Mouse (Mus musculus) c-Kit-positive CD71-positive TER-119-positive erythroid progenitor cells, embryonic 14.5 days (primary cell): ENCODE measurements around the gene Uvrag.

Experiments
- DNase-seq: peaks from one replicate; pipeline ENCODE4 v3.0.0-alpha.2; 2013; ENCODE audit warnings: low spot score

The Uvrag gene

DNA sequence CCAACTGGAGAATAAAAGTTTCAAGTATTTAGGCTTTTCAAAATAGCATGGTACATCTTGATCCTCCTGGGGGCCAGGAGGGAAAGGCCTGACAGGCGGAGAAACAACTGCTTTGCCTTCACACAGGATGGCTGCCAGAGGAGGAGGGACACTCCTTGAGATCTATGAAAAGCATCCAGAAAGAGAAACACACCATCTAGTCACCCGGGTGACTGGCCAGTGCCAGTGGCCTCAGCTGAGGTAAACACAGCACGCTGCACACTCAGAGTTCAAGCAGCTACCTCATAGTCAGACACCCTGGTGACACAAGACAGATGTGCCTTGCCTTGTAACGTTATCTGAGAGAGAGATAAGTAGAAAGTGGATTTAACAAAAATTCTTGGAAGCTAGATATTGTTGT is 120.6 kb downstream of the Uvrag start:
- DNase-seq = no peak

DNA sequence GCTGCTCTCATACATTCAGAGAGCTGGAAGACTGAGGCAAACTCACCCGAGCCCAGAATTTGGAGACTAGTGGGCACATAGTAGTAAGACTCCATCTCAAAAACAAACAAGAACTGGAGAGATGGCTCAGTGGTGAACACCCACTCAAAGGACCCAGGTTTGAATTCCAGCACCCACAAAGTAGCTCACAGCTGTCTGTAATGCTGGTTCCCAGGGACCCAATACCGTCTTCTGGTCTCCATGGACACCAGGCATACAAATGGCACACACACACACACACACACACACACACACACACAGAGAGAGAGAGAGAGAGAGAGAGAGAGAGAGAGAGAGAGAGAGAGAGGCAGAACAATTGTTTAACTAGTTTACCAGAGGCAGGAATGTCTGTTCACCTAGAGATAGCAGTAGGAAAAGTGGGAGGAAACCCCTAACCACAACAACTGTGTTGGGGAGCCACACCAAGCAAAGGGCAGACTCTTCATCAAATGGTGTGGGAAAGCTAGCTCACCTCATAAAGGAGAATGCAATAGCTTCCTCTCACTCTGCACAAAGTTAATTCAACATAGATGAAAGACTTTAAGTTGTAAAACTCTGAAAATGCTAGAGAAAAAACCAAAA is 123.6 kb downstream of the Uvrag start:
- DNase-seq = no peak

DNA sequence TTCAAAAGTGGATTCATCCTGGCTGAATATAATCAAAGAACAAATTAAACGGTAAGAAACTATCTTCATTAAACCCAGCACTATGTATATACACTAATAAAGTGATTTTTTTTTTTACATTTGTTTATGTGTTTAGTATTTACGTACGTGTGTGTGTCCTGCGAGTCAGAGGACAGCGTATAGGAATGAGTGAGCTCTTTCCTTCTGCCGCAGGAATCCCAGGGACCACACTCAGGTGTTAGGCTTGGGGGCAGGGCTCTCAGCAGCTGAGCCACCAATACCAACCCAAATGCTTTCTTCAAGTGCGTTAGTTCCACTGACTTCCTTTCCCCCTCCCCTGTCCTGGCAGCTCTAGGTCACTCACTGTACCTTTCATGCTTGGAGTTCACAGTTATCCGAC is 125.0 kb downstream of the Uvrag start:
- no peak for DNase-seq

DNA sequence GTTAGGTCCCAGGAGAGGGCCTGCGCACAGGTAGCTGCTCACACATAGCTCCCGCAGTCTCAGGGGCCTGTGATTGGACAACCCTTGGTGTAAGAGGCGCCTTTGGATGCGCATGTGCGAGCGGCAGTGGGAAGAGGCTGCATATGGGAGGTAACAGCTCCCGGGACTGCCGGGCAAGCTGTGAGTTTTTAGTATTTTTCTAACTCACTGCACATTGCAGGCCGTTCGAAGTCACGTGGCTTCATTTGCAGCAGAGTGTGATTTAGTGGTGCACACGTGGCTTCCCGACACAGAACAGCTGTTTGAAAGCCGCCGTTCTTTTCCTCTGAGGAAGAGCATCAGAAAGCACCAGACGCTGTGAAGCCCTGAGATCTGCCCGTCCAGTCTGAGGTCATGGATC is 125.5 kb downstream of the Uvrag start:
- no peak for DNase-seq

DNA sequence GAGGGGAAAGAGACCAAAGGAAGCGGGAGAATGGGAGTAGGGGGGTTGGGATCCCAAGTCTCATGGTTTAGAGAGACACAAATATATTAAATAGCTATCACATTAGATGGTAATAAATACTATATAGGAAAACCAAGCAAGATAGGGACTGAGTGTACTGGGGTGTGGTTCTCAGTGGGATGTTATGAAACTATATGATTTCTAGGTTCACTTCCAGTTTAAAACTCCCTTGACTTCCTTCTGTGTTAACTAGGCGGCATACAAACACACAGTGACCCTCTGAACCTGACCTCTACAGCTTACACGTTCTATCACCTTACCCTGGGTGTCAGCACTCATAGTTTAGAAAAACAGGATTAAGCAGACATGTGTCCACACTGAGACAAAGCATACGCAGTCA is 126.3 kb downstream of the Uvrag start:
- no peak for DNase-seq

DNA sequence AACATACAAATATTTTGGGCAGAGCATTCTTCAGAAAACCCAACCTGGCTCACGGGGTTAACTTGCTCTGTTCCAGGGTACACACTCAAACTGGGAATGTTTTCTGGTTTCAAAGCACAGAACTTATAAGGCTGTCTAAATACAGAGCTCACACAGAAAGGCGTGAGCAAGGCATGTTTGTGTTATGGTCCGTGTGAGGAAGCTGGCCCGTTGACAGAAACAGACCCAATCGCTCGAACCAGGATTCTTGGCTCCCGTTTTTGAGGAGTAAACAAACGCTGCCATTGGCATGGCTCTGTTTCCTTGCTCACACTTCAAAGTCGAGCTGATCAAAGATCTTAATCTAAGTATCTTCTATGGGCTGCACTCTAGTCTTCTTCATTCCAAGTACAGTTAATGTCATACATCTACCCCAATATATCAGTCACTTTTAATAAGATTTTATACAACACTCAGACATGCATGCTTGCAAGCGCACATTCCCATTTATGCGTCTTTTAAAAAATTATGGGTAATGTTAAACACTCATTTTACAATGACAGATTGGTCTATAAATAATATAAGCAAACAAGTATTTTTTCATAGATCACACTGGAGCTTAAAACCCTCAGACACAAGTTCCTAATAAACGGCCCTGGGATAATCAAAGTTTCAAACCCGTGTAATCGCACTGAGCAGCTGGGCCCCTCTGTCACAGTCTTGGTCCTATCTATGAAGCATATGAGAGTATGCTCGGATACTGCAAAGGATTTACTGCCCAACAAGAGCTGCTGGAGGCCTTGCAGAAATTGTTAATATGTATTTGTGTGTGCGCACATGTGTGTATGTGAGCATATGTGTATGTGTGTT is 133.2 kb downstream of the Uvrag start:
- no peak for DNase-seq

DNA sequence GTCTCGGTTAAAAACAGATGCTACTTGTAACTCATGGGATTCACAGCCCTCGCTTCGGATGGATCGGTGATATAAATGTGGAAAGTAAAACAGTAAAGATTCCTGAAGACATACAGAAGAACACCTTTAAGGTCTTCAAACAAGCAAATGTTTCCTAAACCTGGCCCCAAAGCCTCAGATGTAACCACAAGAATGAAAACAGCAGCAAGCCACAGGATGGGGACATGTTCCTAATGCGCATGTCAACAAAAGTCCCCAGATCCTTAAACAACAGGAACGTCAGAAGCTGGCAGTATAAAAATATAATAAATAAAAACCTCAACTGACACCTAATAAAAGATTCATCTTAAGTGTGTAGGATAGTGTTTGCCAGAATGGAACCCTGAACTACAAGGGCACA is 137.7 kb downstream of the Uvrag start:
- no peak for DNase-seq

DNA sequence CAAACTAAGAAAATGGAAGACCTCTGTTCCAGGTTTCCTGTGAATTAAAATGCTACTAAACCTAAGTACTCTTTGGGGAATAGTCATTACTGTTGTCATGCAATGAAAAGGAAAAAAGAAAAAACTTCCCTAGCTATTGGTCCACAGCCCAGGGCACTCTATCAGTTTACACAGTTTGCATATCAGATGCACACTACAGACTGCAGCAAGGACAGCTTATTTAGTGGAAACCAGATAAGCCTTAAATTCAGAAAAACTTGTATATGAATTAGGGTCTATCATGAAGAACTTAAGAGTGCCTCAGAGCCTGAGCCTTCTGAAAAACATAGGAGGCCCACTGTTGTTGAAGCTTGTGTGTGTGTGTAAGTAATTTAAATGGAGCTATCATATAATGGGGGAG is 142.2 kb downstream of the Uvrag start:
- DNase-seq = no peak

DNA sequence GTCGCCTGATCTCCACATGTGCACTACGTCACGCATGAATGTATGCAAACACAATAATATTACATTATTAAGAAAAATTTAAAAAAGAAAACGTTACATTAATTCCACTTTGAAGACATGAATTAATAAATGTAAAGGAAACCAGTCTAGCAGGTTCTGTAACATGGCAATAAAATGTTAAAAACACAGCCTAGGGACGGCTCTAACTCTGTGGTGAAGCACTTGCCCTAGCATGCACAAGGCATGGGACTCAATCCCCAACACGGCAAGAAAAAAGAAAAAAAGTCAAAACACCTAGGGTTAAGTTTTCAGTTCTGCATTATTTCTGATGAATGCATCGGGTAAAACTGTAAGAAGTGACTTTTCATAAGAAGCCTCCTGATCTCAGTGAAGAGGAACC is 143.2 kb downstream of the Uvrag start:
- no peak for DNase-seq

DNA sequence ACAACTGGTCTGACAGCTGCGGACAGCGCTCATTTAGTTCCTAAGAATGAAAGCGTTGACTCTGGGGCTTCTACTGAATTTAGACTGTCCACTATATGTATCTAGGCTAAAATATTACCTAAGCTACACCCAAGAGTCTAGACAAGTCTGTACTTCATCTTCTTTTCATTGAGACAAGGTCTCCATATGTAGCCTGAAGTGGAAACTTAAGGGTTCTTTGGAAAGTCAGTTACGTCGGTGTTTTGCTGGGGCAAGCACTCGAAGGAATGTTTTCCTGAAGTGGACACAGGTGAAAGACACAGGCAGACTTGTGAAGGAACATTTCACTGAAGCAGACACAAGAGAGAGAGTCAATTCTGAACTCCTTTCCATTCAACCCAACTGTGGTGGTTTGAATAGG is 144.2 kb downstream of the Uvrag start:
- DNase-seq = no peak

DNA sequence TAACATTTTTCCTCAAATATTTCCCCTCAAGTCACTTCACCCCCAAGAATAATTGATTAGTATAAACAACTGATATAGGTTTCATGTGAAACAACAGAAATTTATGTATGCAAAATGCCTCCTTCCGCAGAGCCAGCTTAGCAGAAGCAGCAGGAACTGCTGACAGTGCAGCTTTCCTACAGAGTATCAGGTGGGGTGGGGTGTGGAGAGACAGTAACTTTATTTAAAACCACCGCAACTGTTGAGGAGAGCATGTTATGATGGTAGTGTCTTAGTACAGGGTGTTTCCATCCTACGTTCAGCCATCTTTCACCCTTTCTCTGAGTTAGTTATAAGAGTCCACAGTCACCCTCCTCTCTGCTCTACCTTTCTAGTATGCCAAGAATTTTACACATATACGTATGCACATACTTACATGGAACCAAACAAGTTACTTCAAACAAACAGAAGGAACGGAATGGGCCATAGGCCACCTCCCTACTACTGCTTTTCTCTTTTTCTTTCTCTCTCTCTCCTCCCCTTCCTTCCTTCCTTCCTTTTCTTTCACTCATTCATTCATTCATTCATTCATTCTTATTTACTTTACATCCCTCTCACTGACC is 145.7 kb downstream of the Uvrag start:
- no peak for DNase-seq

DNA sequence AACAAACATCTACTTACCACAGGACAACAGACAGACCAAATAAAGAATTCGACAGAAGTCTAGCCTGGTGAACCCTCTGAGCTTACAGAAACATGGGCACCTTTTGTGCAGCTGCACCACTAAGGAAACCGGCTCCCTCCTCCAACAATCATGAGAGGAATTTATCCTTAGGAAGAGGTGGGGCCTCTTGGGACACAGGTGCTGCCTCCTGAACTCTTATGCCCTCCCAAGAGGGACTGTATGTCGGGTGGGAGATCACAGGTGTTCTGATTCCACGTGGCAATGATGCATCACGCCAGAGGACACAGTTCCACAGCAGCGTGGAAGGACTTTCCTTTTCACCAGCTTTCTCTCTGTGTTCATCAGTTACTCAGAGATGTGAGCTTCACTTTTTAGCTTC is 146.8 kb downstream of the Uvrag start:
- DNase-seq = no peak

DNA sequence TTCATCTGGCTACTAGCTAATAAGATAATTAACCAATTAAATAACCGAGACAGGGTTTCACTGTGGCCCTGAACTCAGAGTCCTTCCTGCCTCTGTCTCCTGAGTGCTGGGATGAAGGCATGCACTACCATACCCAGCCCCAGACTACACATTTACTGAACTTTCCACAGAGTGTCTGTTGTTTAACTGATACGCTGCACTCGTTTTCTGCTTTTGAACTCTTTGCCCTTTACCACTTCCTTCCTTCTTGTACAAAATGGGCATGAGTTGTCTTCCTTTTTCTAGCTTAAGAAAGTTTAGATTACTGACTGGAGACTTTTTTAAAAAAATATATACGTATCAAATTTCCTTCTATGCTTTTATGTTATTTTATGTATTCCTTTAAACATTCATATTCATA is 147.5 kb downstream of the Uvrag start:
- no peak for DNase-seq

DNA sequence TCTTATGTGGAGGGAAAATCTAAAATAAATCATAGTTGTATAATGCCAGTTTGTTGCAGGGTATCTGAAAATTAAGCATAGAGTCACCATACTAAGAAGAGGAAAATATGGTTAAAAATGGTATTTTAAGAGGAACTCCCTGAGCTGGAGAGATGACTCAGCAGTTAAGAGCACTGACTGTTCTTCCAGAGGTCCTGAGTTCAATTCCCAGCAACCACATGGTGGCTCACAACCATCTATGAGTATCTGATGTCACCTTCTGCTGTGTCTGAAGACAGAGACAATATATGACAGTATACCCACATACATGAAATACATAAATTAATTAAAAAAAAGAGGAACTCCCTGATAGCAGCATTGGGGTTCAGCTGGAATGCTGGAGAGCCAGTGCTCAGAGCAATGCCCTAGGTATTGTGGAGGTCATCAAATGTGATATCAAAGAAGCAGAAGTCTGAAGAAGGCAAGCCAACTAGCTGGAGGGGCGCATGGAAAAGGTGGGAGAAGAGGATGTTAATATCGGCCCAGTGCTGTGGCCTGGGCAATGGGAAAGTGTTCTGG is 149.7 kb downstream of the Uvrag start:
- no peak for DNase-seq

DNA sequence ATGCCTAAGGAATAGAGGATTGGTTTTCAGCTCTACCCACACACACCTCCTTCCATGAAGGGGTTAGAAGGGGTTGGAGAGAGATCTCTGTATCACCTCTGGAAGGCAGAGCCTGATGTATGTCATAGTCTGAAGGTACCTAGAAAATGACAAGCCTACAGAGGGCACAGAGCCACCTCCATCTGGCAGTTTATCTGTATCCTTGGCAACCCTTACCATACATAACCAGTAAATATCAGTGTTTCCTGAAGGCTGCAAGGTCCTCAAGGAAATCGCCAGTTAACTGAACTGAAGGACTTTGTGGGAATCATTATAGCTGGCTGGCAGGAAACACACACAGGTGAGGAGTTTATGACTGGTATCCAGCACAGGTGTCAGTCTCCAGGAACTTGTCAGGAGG is 150.4 kb downstream of the Uvrag start:
- no peak for DNase-seq

DNA sequence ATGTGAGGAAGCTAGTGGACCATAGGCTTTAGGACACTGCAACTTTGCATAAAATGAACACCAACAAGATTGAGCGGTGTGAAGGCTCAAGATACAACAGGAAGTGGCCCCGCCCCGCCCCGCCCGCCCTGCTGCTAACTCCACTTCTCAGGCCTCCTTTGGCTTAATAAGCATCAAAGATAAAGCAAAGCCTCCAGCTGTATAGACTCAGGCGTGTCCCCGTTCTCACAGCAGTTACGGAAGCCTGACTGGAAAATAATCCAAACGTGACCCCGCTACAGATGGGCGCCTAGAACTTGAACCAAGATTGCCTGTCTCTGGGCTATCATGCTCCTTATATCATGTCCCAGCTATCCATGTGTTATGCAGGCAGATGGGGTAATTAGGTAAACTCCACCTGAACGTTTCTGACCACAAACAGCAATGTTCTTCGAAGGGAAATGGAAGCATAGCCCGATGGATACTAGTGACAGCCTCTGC is 153.9 kb downstream of the Uvrag start:
- peak; percentile 57 for DNase-seq

DNA sequence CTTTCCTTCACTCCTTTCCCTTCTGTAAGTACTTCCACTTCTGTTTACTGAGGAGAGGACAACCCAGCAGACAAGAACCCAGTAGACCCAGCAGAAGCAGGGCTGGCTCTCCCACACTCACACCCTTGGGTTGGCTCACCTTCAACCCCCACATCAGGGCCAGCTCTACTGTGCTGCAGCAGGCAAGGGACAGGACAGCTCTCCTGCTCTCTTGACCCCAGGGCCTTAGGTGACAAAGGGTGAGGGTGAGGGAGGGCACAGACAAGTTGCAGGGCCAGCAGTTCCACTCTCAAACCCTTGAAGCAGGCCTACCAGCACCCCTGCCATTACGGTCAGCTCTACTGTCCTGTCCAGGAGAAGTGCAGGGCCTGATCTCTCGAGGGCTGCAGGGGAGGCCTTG is 155.0 kb downstream of the Uvrag start:
- DNase-seq = no peak

DNA sequence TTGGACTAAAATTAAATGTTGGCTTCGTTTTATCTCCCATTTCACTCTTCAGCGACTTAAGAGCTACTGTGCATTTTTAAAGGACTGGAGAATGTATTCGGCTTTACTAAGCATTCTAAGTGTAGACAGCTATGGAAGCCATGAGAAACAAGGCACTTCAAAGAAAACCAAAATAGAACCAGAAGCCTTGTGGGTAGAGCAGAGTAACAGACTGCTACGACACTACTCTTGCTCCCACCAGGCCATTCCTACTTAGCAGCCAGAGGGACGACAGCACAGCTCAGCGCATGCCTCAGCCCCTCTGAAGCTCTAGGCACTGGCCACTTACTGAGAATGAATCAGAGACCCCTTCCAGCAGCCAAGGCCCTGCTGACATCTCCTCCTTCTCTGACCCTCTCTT is 155.5 kb downstream of the Uvrag start:
- DNase-seq = no peak

DNA sequence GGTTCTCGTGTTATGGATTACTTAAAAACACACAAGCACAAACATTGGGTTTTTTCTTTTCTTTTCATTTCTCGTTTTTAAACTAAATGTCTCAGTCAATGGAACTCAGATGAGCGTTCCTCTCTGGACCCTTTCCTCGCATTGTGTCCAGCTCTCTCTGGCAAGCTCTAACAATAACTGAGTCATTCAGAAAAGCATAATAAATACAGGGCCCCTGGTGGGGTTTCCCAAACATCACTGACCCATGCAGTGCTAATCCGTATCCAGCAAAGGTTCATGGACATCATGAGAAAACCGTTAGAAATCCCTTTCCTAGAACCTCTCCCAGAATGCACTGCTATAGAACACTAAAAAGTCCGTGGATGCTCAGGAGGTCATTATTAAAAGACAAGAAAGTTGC is 156.6 kb downstream of the Uvrag start:
- DNase-seq = no peak

DNA sequence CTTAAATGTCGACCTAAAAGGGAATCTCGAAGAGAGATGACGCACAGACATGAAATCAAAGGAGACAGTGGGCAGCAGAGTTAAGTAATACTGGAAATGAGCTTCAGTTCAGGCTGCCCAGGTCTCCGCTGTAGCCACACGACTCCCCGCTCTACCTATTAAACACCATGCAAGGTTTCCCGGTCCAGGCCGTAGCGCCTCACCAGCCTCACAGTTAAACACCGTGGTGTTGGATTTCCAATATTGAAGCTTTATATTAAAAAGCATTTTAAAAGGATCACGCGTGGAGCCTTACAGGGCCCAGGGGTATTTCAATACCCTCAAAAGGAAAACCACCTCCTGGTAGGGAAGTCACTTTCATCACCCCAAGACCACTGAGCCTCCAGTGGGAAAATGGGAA is 157.9 kb downstream of the Uvrag start:
- no peak for DNase-seq

DNA sequence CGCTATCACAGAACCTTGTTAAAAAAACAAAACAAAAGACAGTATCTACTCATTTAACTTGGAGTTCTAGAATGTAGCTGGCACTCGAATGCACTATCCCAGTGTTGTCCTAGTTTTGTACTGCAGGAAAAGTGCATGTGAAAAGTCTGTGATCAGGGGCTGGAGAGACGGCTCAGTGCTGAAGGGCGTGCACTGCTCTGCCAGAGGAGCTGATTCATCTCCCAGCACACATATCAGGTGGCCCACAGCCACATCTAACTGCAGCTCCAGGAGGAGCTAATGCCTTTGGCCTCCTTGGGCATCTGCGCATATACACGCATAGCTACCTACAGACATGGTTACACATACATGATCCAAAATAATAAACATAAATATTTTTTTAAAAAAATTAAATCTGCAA is 159.5 kb downstream of the Uvrag start:
- peak; percentile 30 for DNase-seq

DNA sequence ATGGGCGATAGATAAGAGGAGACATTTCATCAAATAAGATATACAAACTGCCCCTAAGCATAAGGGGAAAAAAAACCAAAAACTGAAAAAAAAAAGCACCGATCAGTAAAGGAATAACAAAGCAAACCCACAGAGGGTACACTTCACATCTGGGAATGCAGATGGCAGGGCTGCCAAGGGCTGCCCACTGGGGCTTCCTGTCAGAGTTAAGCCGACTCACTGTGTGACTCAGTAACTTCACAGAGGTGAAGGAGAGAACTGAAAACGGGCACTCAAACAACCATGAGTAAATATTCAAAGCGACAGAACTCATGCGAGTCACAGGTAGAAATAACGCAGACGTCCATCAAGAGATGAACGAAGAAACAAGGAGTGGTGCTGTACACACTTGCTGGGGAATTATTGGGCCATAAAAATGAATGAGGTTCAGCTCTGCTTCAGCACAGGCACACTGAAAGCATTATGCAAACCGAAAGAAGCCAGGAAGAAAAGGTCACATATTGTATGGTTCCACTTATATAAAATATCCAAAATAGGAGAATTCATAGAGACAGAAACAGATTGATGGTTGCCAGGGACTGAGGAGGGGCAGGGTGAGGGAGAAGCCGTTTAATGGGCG is 164.0 kb downstream of the Uvrag start:
- DNase-seq = no peak

DNA sequence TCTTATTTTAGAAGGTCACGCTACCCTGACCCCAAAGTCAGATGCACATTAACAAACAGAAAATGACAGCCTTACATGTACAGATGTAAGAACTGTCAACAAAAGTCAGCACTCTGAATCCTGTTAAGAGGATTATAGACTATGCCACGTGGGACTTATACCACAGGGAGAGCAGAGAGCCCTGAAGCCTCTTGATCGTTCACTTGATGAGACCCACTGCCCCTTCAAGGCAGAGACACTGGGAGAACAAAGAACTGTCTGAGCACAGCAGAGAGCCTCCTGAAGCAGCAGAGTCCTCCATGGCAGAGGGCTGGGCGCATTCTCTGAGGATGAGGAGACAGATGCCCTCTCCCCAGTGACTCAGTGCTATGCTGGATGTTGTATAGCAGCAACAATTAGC is 166.4 kb downstream of the Uvrag start:
- no peak for DNase-seq
